Mouse (Mus musculus) CH12.LX (cell line): ENCODE data around the gene Foxo6.

Experiments used
- CTCF ChIP-seq, 2 experiments: IDR thresholded peaks in 1 of 2; conservative IDR thresholded peaks in 1 of 2; 2 replicates each; pipeline ENCODE4 v1.5.1; 2011 to 2012; ENCODE audit warnings: low read depth in 2 of 2, low read length in 2 of 2, improper control_type of control experiment in 1 of 2, inconsistent platforms in 1 of 2, mild to moderate bottlenecking in 1 of 2, moderate library complexity in 1 of 2
- MAZ ChIP-seq: IDR thresholded peaks from 2 replicates; pipeline ENCODE4 v1.6.1; 2012; ENCODE audit warnings: low read depth, mild to moderate bottlenecking, inconsistent platforms, low read length, improper control_type of control experiment, moderate library complexity
- SMC3 ChIP-seq: IDR thresholded peaks from 2 replicates; pipeline ENCODE4 v1.6.1; 2011; ENCODE audit warnings: low read depth, low read length, improper control_type of control experiment
- USF1 ChIP-seq: IDR thresholded peaks from 2 replicates; pipeline ENCODE4 v1.6.1; 2014; ENCODE audit warnings: low read depth, mild to moderate bottlenecking, inconsistent platforms, low read length, improper control_type of control experiment
- USF2 ChIP-seq: conservative IDR thresholded peaks from 2 replicates; pipeline ENCODE4 v1.6.1; 2011; ENCODE audit warnings: low read depth, low read length, improper control_type of control experiment

DNA sequence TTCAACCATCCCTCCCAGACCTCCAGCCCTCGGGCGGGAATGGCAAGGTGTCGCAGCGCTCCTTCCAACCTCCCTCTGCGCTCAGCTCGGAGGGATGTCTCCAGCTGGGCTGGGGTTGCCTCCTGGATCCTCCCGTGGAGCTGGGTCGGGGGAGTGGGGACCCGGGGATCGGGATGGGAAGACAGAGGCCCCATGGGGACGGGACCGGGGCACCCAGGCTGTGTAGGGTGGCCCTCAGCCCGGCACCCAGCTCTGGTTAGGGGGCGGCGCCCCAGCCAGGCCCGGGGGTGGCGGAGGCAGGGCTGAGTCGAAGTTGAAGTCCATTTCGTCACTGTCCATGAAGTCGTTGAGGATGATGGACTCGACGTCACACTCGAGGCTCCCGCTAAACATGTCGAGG lies 19.5 kb downstream of the Foxo6 start:
- TF ChIP-seq CTCF (conservative IDR thresholded peaks at IDR 0.05 in 1 of 2, IDR thresholded peaks at IDR 0.05 in 1 of 2; ENCODE audit: low read depth in 2 of 2, low read length in 2 of 2), result no peak
- no peak for TF ChIP-seq USF1
- no peak for TF ChIP-seq SMC3
- TF ChIP-seq MAZ, result no peak
- no peak for TF ChIP-seq USF2
